Mouse (Mus musculus): ENCODE results near the gene Olfr656. TPM values are rescaled to one million over a fixed set of nuclear protein-coding genes. Genes with fewer than 3 reads are reported as not detected.

Olfr656 gene
- polyA plus RNA-seq (2012; rRNA removed), result not detected in 2 replicates

DNA sequence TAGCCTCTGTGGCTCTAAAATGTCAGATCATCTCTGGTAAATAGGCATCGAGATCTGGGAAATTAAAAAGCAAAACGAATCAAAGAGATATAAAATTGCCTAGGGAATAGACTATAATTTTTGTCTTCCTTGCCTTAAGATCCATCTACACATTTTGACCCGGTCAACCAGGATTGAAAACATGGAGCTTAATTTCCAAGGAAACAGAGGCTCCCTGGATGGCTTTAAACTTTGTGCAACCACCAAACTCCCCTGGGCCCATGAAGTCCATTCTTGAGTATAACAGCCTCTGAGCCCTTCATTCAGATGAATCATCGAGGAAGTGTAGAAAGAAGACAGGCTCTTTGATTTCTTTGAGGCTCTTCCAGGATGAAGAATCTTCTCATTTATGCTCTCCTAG lies at the start of gene Olfr656:
Gene Olfr656, plus strand, starts transcription at position 301 of the 400 bp plus-strand sequence.

GRCm38 (mm10) chr7:104577014-104577413 lies 36.7 kb upstream of the Olfr656 start, which contains the start of gene Olfr653:
Gene Olfr653 (plus strand): TSS chr7:104577314.

DNA sequence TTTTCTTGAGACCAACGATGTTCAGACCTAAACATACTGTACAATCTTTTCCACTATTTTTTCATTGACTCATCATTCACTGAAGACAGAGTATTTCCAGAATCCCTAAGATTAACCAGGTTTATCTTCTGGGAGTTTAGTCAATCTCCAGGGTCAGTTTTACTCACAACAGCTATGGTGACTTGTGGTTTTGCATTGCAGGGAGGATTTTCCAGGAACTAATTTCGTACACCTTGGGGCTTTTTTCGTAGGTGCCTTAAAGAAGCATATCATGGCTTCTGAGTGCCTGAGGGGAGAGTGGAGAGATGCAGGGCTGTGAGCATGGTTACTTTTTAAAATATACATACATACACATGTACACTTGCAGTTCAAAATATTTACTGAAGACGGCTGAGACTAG lies 27.0 kb upstream of the Olfr656 start, which contains the start of gene Olfr654:
Gene Olfr654, plus strand, starts transcription at position 301 of the 400 bp plus-strand sequence.

DNA sequence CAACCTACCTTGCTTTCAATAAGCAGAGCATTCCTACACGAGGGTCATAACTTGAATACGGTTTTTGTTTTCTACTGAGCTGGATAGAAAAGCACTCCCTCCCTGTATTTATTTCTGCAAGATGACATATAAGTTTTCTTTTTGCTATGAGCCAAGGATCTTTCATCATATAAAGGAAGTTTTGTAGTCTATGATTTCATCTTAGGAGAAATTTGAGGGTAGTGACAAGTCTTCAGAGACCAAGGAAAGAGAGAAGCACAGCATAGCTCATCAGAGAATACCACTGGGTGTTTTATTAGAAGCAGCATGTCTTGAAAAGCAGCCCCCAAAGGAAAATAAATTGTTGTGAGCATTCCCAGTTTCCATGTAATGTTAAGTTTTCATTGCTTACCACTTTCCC lies 12.1 kb upstream of the Olfr656 start, which contains the start of gene Olfr655:
Gene Olfr655, minus strand, starts transcription at position 101 of the 400 bp plus-strand sequence.

DNA sequence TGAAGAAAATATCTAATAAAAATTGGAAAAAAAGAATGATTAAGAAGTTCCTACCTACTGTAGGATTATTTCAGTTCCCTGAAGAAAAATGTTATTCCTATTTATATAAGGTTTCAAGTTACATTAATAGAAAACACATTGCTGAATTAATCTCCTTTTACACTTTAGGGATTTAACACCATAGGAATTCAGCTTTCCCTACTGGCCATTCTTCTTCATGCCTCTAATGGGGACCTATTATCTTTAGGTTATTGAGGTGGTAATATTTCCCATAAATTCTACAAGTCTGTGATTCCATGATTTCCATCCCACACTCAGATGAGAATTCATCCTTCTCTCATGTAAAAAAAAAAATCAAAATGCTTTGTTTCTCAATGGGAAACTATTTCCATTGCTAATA lies 10.7 kb downstream of the Olfr656 start, which contains the start of gene Olfr657:
Gene Olfr657, plus strand, starts transcription at position 301 of the 400 bp plus-strand sequence.

DNA sequence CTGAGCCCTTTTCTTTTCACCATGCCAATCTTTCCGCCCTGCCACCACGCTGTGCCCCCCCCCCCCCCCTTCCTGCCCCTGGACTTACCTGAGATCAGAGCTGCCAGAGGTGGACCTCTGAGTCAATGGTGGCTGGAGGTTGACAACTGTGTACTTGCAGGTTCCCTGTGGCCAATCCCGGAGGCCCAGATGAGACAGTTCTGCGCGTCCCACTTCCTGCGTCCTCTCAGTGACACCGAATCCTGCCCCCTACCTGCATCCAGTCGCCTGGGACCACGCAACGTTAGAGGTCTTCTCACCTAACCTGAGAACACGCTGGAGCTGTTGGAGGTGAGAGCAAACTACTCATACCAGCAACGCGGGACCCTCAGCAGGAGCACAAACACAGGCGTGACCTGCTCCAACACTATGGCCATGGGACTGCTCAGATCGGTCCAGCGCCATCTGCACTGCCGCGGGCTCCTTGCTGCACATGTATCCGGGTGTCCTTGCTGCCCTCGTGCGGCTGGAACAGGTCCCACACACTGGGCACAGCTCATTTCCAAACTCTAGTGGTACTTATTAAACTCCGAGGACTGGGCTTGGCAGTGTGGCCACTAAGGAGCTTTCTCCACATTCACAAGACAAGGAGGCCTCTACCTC lies 33.2 kb downstream of the Olfr656 start, which contains the start of gene Olfr658:
Gene Olfr658, minus strand, starts transcription at position 465 of the 642 bp plus-strand sequence.

DNA sequence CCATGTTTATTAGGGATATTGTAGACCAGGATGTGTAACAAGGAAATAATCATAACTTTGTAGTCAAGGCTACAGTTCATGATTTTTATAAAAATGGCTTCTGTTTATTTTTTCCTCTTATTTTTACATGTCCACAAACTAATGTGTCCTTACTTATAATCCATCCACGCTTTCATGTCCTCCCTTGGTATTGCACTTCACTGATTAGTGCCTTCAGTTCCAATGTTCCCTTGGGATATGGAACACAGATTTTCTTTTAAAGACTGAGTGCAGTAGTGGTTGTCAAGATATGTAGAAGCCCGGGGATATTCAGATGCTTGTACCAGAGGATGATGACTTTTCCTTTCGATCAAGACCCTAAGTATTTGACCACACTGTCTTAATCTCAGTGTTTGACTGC lies 52.7 kb downstream of the Olfr656 start, which contains the start of gene Olfr659:
Gene Olfr659, plus strand, starts transcription at position 301 of the 400 bp plus-strand sequence.

Other genes starting within 250 kb of the Olfr656 start
- gene Trim30b, start 244.1 kb upstream of the Olfr656 start, polyA plus RNA-seq (2012; rRNA removed), result 0.02 and 0.03 TPM in 2 replicates
- gene Trim30c, start 213.1 kb upstream of the Olfr656 start, polyA plus RNA-seq (2012; rRNA removed), result not detected in 2 replicates
- 1.5 and 2.3 TPM in 2 replicates for gene Trim30a, start 148.8 kb upstream of the Olfr656 start, polyA plus RNA-seq (2012; rRNA removed)
- gene Trim30d, start 106.1 kb upstream of the Olfr656 start, polyA plus RNA-seq (2012; rRNA removed), result 1.5 and 2.5 TPM in 2 replicates
- gene Olfr651, start 63.8 kb upstream of the Olfr656 start, polyA plus RNA-seq (2012; rRNA removed), result not detected in 2 replicates
- not detected in 2 replicates for gene Olfr652, start 53.1 kb upstream of the Olfr656 start, polyA plus RNA-seq (2012; rRNA removed)
- gene Olfr653, start 36.6 kb upstream of the Olfr656 start, polyA plus RNA-seq (2012; rRNA removed), result not detected in 2 replicates
- not detected in 2 replicates for gene Olfr654, start 26.9 kb upstream of the Olfr656 start, polyA plus RNA-seq (2012; rRNA removed)
- gene Olfr655, start 12.2 kb upstream of the Olfr656 start, polyA plus RNA-seq (2012; rRNA removed), result not detected in 2 replicates
- gene Olfr657, start 10.8 kb downstream of the Olfr656 start, polyA plus RNA-seq (2012; rRNA removed), result not detected in 2 replicates
- gene Olfr658, start 33.4 kb downstream of the Olfr656 start, polyA plus RNA-seq (2012; rRNA removed), result not detected in 2 replicates
- not detected in 2 replicates for gene Olfr659, start 52.8 kb downstream of the Olfr656 start, polyA plus RNA-seq (2012; rRNA removed)
- gene Olfr661, start 72.5 kb downstream of the Olfr656 start, polyA plus RNA-seq (2012; rRNA removed), result not detected in 2 replicates
- gene Usp17le, start 163.5 kb downstream of the Olfr656 start, polyA plus RNA-seq (2012; rRNA removed), result not detected in 2 replicates
- gene Usp17lb, start 228.6 kb downstream of the Olfr656 start, polyA plus RNA-seq (2012; rRNA removed), result not detected in 2 replicates
- gene Usp17la, start 243.1 kb downstream of the Olfr656 start, polyA plus RNA-seq (2012; rRNA removed), result not detected in 2 replicates

All from ovary, adult 2 months (tissue).